ENCODE assay signal across 1 mouse cellular context in the genomic region with DNA sequence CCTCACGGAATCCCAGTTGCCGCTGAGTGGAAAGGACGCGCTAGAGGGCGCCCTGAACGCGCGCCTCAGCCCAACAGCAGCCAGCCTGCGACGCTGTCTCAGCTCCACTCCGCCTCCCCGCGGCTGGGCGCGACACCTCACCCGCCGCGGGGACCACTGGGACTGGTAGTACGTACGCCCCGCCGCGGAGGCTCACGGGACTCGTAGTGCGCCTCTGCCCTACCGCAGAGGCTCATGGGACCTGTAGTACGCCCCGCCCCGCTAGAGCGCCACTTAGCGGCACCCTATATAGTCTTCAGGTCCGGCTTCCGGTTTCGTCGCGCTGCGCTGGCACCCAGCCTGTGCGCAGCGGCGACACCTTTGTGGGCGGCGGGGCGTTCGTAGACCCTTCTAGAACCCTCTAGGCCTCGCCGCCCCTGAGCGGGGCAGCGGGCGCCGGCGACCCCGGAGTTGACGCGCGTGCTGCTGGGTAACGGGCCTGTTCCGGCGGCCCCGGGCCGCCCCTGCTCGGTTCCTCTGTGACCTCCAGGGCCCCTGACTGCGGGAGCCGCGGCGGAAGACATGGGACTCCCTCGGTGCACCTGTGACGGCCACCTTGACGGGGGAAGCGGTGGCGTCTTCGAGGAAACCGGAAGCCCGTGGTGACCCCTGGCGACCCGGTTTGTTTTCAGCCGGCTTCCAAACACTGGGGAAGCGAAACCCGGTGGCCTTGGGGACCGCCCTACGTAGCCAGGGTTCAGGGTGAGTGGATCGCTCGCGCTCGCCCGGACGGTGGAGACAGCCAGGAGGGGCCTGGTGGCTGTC.
TF ChIP-seq lines count a peak whose summit lies in the region.

TSS of gene Azi2 (plus strand) at position 282 of the 804 bp plus-strand sequence.

TF ChIP-seq in MEL, 35 proteins besides CTCF, POLR2A, EP300 and RAD21 (continued from another document):
- TF ChIP-seq NELFE (IDR thresholded peaks at IDR 0.05; ENCODE audit: low read depth, low read length) (peak; percentile 76), HCFC1 (IDR thresholded peaks at IDR 0.05; ENCODE audit: low read depth, low read length) (peak; percentile 96), MAZ (IDR thresholded peaks at IDR 0.05; ENCODE audit: low read depth, low read length) (peak; percentile 75), CHD2 (IDR thresholded peaks at IDR 0.05; ENCODE audit: low read length) (no peak), UBTF (IDR thresholded peaks at IDR 0.05; ENCODE audit: borderline replicate concordance, insufficient read depth, low read depth, low read length) (peak; percentile 84; the same call in 1 of the 2 replicates)
